1 mouse cellular context compared by ENCODE assay signal in the genomic region with DNA sequence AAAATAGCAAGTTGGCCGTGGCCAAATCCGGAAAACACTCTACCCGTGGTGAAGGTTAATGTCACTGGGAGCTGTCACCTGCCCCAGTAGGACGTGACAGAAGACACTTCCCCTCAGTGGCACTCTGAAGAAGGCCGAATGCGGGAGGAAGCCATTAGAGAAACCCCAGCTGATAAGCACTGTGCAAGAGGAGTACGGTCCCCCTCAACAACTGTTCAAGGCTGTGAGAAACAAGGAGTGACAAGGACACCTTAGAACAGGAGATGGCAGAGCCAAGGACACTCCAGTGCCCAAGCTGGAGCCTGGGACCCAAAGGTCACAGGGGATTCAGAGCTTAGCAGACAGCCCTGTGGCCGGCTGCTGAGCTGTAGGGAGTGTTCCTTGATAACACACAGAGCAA.
TF ChIP-seq lines count a peak whose summit lies in the region.

No protein-coding gene starts in this region.

TF ChIP-seq in MEL, 35 proteins besides CTCF, POLR2A, EP300 and RAD21 (continued from another document):
- TF ChIP-seq RCOR1 (IDR thresholded peaks at IDR 0.05; ENCODE audit: low read depth, low read length) (no peak), GABPA (IDR thresholded peaks at IDR 0.05; ENCODE audit: low read depth, low read length) (no peak)
